Mouse (Mus musculus) E14TG2a.4 (cell line): Measurements from ENCODE around the gene Ccnl1.
A peak's percentile ranks its signal among the peaks of the same experiment; 100 is the strongest.

Experiments used
- CTCF ChIP-seq: conservative IDR thresholded peaks from 2 replicates; pipeline ENCODE4 v1.5.1; 2014; ENCODE audit warnings: low read length
- NANOG ChIP-seq: IDR thresholded peaks from 2 replicates; pipeline ENCODE4 v1.6.1; 2014; ENCODE audit warnings: borderline replicate concordance, low read length, mixed read lengths

DNA sequence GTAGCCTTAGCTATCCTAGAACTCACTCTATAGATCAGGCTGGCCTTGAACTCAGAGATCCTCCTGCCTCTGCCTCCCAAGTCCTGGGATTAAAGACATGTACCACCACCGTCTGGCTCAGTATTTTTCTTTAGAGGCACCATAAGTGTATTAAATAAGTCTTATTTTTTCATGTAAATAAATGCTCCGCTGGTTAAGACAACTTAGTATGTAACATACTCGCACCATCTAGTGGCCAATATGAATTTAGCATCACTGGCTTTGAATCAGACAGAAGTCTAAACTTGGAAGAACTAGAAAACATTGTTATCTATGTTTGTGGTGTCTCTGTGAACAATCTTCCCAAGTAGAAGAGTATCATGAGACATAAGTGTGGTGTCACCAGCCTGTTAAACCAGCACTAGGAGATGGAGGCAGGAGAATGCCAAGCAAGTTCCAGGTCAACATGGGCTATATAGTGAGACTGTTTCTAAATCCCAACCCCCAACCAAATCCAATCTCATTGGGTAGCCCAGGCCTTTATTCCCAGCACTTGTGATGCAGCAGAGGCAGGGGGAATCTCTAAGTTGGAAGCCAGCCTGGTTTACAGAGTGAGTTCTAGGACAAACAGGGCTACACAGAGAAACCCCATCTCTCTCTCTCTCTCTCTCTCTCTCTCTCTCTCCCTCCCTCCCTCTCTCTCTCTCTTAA, 33.1 kb upstream of the Ccnl1 start:
- TF ChIP-seq CTCF: peak; percentile 58
- no peak for TF ChIP-seq NANOG
